Mouse (Mus musculus): ENCODE data around the gene Mtrf1l.

Mtrf1l gene

DNA sequence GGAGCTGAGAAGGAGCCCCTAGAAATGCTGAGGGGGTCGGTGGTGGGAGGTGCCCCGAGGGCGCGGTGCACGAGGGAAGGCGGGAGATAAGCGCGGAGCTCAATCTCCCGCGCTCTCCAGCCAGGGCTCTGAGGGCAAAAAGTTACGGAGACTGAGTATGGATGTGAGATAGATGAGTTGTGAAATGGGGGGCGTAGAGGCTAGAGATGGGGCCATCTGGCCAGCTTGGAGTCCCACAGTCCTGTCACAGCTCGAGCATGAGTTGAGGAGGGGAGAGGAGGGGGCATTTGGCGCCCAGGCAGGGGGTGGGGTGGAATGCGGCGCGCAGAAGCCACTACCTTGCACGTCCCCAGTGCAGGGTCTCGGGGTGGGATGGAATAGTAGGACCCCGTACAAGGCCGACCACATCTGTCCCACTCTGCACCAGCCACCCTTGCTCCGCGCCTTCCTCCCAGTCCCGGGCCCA lies 19.0 kb downstream of the Mtrf1l start:
- peak; percentile 43 for DNase-seq (ENCODE audit: low read depth, low spot score)

DNA sequence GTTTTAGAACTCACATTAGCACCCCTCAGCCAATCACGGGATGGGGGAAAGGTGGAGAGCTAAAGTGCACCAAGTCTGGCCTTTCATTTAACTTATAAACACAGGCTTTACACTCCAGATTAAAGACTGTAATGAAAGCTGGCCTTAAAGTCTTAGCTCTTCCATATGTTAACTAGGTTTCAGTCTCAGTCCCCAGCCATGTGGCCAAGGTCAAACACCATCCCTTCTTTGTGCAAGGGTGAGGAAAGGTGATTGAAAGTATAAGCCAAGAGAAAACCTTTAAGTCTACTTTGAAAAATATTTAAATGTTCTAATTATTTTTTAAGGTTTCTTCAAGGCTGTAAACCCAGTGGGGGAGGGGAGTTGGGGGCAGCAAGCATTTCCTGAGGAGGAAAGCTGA lies 20.0 kb downstream of the Mtrf1l start:
- peak; percentile 36 for DNase-seq (ENCODE audit: low read depth, low spot score)

DNA sequence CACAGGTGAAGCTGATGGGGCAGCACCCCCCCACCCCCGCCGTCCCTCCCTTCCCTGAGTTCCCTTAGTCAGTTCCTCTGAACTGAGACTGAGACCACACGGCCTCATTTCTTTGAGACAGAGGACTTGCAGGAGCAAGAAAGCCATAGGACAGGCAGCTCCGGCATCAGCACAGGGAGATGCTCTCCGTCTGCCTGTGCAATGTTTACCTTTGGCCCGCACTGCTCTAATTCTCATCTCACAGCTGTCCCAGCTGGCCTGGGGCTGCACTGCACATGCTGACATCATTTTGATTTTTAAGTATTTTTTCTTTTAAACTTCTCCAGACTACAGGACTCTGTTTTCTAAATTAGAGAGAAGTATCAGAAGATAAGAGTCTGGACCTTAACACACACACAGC lies 20.8 kb downstream of the Mtrf1l start:
- DNase-seq (ENCODE audit: low read depth, low spot score), result no peak

DNA sequence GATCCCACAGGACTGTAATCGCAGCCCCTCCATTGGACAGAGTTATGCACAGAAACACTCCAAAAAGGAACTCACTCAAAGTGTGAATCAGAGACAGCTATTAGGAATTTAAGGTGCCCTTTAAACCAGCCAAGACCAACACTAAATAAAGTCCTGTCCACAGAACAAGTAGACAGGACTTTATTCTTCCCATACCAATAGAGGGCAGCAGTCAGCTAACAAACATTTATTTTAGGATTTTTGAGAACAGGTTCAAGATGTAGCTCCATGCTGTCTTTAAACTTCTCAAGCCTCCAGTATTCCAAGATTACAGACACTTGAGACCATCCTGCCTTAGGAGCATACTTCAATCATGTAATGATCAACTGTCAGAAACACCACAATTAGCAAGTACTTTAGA lies 23.2 kb downstream of the Mtrf1l start:
- peak; percentile 54 for DNase-seq (ENCODE audit: low read depth, low spot score)

DNA sequence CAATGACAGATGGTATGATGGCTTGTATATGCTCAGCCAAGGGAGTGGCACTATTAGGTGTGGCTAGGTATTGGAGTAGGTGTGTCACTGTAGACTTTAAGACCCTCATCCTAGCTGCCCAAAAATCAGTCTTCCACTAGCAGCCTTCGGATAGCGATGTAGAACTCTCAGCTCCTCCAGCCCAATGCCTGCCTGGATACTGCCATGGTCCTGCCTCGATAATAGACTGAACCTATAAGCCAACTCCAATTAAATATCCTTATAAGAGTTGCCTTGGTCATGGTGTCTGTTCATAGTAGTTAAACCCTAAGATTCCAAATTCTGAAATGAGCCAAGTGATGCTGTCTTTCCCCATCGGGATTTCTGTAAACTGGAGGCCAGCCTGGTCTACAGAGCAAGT lies 25.6 kb downstream of the Mtrf1l start:
- no peak for DNase-seq (ENCODE audit: low read depth, low spot score)

DNA sequence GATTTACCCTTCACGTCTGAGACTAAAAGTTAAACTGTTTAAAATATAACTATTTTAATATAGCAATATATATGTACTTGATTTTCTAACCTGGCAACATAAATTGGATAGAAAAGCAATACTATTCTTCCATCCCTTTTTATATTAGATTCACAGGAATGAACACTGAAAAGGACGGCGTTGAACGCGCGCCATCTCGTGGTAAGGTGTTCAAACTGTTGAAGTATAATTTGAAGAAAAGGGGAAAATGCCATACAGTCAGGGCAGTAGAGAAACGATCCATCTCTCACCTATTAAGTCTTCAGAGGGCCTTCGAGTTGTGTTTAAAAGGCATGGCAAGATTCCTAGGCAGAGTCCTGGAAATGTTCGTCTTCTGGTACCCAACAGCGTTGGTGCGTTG lies 33.1 kb downstream of the Mtrf1l start:
- no peak for DNase-seq (ENCODE audit: low read depth, low spot score)

DNA sequence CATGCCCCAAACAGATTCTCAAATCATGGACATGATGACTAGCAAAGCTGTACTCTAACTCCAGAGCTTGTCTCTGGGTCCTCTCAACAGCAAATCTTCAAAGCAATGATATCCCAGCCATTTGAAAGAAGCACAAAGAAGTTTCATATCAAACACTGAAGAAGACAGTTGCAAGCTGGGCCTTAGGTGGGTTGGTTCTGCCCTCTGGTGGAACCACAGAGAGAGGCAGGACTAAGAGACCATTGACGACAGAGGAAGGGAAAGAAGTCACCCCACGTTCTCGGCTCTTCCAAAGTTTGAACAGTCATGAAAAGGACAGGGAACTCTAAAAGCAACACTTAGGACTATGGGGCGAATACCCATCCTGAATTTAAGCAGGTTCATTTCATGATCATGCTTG lies 36.8 kb downstream of the Mtrf1l start:
- DNase-seq (ENCODE audit: low read depth, low spot score), result peak; percentile 48
